Mouse (Mus musculus): Measurements from ENCODE around the gene Dctn2.

- TF ChIP-seq CTCF (IDR thresholded peaks at IDR 0.05; ENCODE audit: extremely low read depth, insufficient read depth, insufficient read length, insufficient replicate concordance) (no peak), POLR2A (IDR thresholded peaks at IDR 0.05; ENCODE audit: low read depth, low read length) (no peak)
These were observed 15.1 kb downstream of the Dctn2 start for GRCm38 (mm10) chr10:127281316-127281715.

All from spleen, adult 2 months (tissue).